Mouse (Mus musculus) myocyte (in vitro differentiated cells): ENCODE results near the gene Cars2. TPM values are rescaled to one million over a fixed set of nuclear protein-coding genes. Genes with fewer than 3 reads are reported as not detected.
"Not testable (repeated sequence)": the region's sequence is repeated elsewhere in the genome, so short reads cannot be mapped to it uniquely, and the experiment has no call there.

ENCODE experiments used
- H3K27me3 ChIP-seq: one replicate; pipeline ENCODE4 v1.6.1; 2011; ENCODE audit not compliant: control insufficient read depth, insufficient read depth, insufficient read length
- H3K36me3 ChIP-seq: one replicate; pipeline ENCODE4 v1.6.1; 2011; ENCODE audit not compliant: control insufficient read depth, insufficient read depth
- H3K4me2 ChIP-seq: one replicate; pipeline ENCODE4 v1.6.1; 2011; ENCODE audit warnings: low read depth, control low read depth
- H3K4me3 ChIP-seq: one replicate; pipeline ENCODE4 v1.5.1; 2011; ENCODE audit warnings: mild to moderate bottlenecking, control low read depth, moderate library complexity
- H3K79me2 ChIP-seq: one replicate; pipeline ENCODE4 v1.6.1; 2011; ENCODE audit not compliant: control insufficient read depth, insufficient read depth
- H3ac ChIP-seq: one replicate; pipeline ENCODE4 v1.6.1; 2011; ENCODE audit not compliant: control insufficient read depth, insufficient read length
- CEBPB ChIP-seq: IDR thresholded peaks from 2 replicates; pipeline ENCODE4 v1.6.1; 2011; ENCODE audit warnings: mild to moderate bottlenecking, moderate library complexity; ENCODE audit not compliant: poor library complexity, insufficient read depth, severe bottlenecking
- E2F4 ChIP-seq: IDR thresholded peaks from one replicate; pipeline ENCODE4 v1.6.1; 2011; ENCODE audit warnings: mild to moderate bottlenecking, control low read depth, moderate library complexity; ENCODE audit not compliant: insufficient read depth
- MAX ChIP-seq: IDR thresholded peaks from one replicate; pipeline ENCODE4 v1.6.1; 2011; ENCODE audit warnings: low read depth, mild to moderate bottlenecking, control low read depth
- MYOD1 ChIP-seq, 3 experiments: IDR thresholded peaks; one replicate each; pipeline ENCODE4 v1.6.1; 2011; ENCODE audit warnings: control low read depth in 2 of 3, low read depth in 2 of 3, mild to moderate bottlenecking in 2 of 3, moderate library complexity in 1 of 3; ENCODE audit not compliant: insufficient read length in 2 of 3, control insufficient read depth in 1 of 3
- MYOG ChIP-seq, 3 experiments: IDR thresholded peaks; one replicate each; pipeline ENCODE4 v1.6.1; 2011; ENCODE audit warnings: control low read depth in 2 of 3, low read depth in 2 of 3, mild to moderate bottlenecking in 2 of 3; ENCODE audit not compliant: insufficient read length in 2 of 3, control insufficient read depth in 1 of 3, insufficient read depth in 1 of 3
- POLR2A ChIP-seq: IDR thresholded peaks from one replicate; pipeline ENCODE4 v1.6.1; 2011; ENCODE audit warnings: low read depth, mild to moderate bottlenecking, control low read depth, moderate library complexity; ENCODE audit not compliant: insufficient read length
- POLR2AphosphoS2 ChIP-seq: IDR thresholded peaks from one replicate; pipeline ENCODE4 v1.6.1; 2011; ENCODE audit warnings: low read depth, control low read depth; ENCODE audit not compliant: insufficient read length
- REST ChIP-seq: IDR thresholded peaks from one replicate; pipeline ENCODE4 v1.6.1; 2011; ENCODE audit warnings: mild to moderate bottlenecking, control low read depth, moderate library complexity; ENCODE audit not compliant: insufficient read depth, insufficient read length
- SRF ChIP-seq: IDR thresholded peaks from one replicate; pipeline ENCODE4 v1.6.1; 2011; ENCODE audit warnings: low read depth; ENCODE audit not compliant: control insufficient read depth, insufficient read length
- TCF12 ChIP-seq: IDR thresholded peaks from one replicate; pipeline ENCODE4 v1.6.1; 2011; ENCODE audit warnings: mild to moderate bottlenecking, control low read depth; ENCODE audit not compliant: poor library complexity, insufficient read depth, severe bottlenecking
- TCF3 ChIP-seq: IDR thresholded peaks from one replicate; pipeline ENCODE4 v1.6.1; 2011; ENCODE audit warnings: low read depth, control low read depth; ENCODE audit not compliant: insufficient read length
- USF1 ChIP-seq: IDR thresholded peaks from one replicate; pipeline ENCODE4 v1.6.1; 2011; ENCODE audit warnings: low read depth, mild to moderate bottlenecking, control low read depth, moderate library complexity
- polyA plus RNA-seq: library from polyadenylated mRNA; unstranded; fragments of >200 nt; fragmentation: generic; extraction: Trizol; gene quantifications from one replicate; pipeline ENCODE4 v1.2.1, GENCODE M21; 2012; ENCODE audit warnings: missing spikeins

Gene Cars2
- polyA plus RNA-seq, 1 experiment, result 14.4 TPM

GRCm38 (mm10) chr8:11475397-11475796, 75.2 kb downstream of the Cars2 start:
- Histone ChIP-seq H3K4me3 (no peak overlapping the region), H3K36me3 (no peaks in the 10 kb centered on the region), H3K27me3 (peaks cover 6% of the 10 kb centered on the region), H3ac (no peak overlapping the region), H3K79me2 (no peaks in the 10 kb centered on the region), H3K4me2 (no peak overlapping the region)
- TF ChIP-seq SRF (no peak), MYOD1 (IDR thresholded peaks at IDR 0.05; ENCODE audit: control insufficient read depth in 1 of 3, insufficient read length in 2 of 3, low read depth in 2 of 3) (no peak), POLR2A (no peak), TCF3 (no peak), E2F4 (no peak), CEBPB (no peak), POLR2AphosphoS2 (no peak), TCF12 (no peak), MYOG (IDR thresholded peaks at IDR 0.05; ENCODE audit: control insufficient read depth in 1 of 3, insufficient read depth in 1 of 3, insufficient read length in 2 of 3, low read depth in 2 of 3) (no peak)

- H3K4me2 ChIP-seq, result no peak overlapping the region
- H3ac ChIP-seq, result no peak overlapping the region
- no peaks in the 10 kb centered on the region for H3K36me3 ChIP-seq
- no peak for TF ChIP-seq MYOD1 (IDR thresholded peaks at IDR 0.05; ENCODE audit: control insufficient read depth in 1 of 3, insufficient read length in 2 of 3, low read depth in 2 of 3)
- TF ChIP-seq TCF12, result no peak
- TF ChIP-seq MYOG (IDR thresholded peaks at IDR 0.05; ENCODE audit: control insufficient read depth in 1 of 3, insufficient read depth in 1 of 3, insufficient read length in 2 of 3, low read depth in 2 of 3), result no peak
- TF ChIP-seq MAX, result no peak
- no peak for TF ChIP-seq USF1
- no peak for TF ChIP-seq REST
- TF ChIP-seq SRF, result no peak
- TF ChIP-seq TCF3, result no peak
- TF ChIP-seq CEBPB, result no peak
- peaks cover 2% of the 10 kb centered on the region for H3K27me3 ChIP-seq
- no peak overlapping the region for H3K4me3 ChIP-seq
- no peaks in the 10 kb centered on the region for H3K79me2 ChIP-seq
Observed at GRCm38 (mm10) chr8:11473072-11473471, 77.5 kb downstream of the Cars2 start.

- TF ChIP-seq REST (no peak), POLR2A (no peak), POLR2AphosphoS2 (no peak), TCF3 (no peak), SRF (no peak), MYOD1 (IDR thresholded peaks at IDR 0.05; ENCODE audit: control insufficient read depth in 1 of 3, insufficient read length in 2 of 3, low read depth in 2 of 3) (no peak), CEBPB (no peak), MYOG (IDR thresholded peaks at IDR 0.05; ENCODE audit: control insufficient read depth in 1 of 3, insufficient read depth in 1 of 3, insufficient read length in 2 of 3, low read depth in 2 of 3) (no peak), TCF12 (no peak), E2F4 (no peak), USF1 (no peak), MAX (no peak)
- Histone ChIP-seq H3K79me2 (no peaks in the 10 kb centered on the region), H3K4me3 (no peak overlapping the region), H3K4me2 (no peak overlapping the region), H3K36me3 (no peaks in the 10 kb centered on the region), H3K27me3 (no peaks in the 10 kb centered on the region), H3ac (no peak overlapping the region)
Observed at GRCm38 (mm10) chr8:11471309-11471708, 79.3 kb downstream of the Cars2 start.

- Histone ChIP-seq H3K4me2 (no peak overlapping the region), H3K27me3 (no peaks in the 10 kb centered on the region), H3K36me3 (no peaks in the 10 kb centered on the region), H3K4me3 (no peak overlapping the region), H3K79me2 (no peaks in the 10 kb centered on the region), H3ac (no peak overlapping the region)
- TF ChIP-seq SRF (no peak), CEBPB (no peak), E2F4 (no peak)
Observed at GRCm38 (mm10) chr8:11470694-11471093, 79.9 kb downstream of the Cars2 start.

GRCm38 (mm10) chr8:11469095-11469494, 81.5 kb downstream of the Cars2 start:
- Histone ChIP-seq H3K4me2 (no peak overlapping the region), H3K4me3 (no peak overlapping the region), H3K36me3 (no peaks in the 10 kb centered on the region), H3K27me3 (no peaks in the 10 kb centered on the region), H3K79me2 (no peaks in the 10 kb centered on the region), H3ac (no peak overlapping the region)
- no peak for TF ChIP-seq SRF
- TF ChIP-seq MAX, result no peak
- no peak for TF ChIP-seq MYOG (IDR thresholded peaks at IDR 0.05; ENCODE audit: control insufficient read depth in 1 of 3, insufficient read depth in 1 of 3, insufficient read length in 2 of 3, low read depth in 2 of 3)

- H3K4me3 ChIP-seq, H3ac ChIP-seq, H3K79me2 ChIP-seq, H3K36me3 ChIP-seq, H3K27me3 ChIP-seq, H3K4me2 ChIP-seq: not testable (repeated sequence)
Observed at GRCm38 (mm10) chr8:11466528-11466927, 84.1 kb downstream of the Cars2 start.
